Mouse (Mus musculus) heart, adult 2 months (tissue): ENCODE results near the gene Clasp1.

Experiments used
- CTCF ChIP-seq: fragments of 200-600 bp; IDR thresholded peaks from 2 replicates; pipeline ENCODE4 v1.8.1; 2022; ENCODE audit warnings: antibody characterized with exemption, mild to moderate bottlenecking, moderate library complexity
- EP300 ChIP-seq: fragments of 200-500 bp; IDR thresholded peaks from 2 replicates; pipeline ENCODE4 v1.6.1; 2011; ENCODE audit warnings: low read depth, low read length, control low read depth; ENCODE audit not compliant: insufficient read depth
- POLR2A ChIP-seq: fragments of 200-500 bp; IDR thresholded peaks from 2 replicates; pipeline ENCODE4 v1.6.1; 2011; ENCODE audit warnings: mild to moderate bottlenecking, low read depth, low read length, control low read depth; ENCODE audit not compliant: insufficient read depth

DNA sequence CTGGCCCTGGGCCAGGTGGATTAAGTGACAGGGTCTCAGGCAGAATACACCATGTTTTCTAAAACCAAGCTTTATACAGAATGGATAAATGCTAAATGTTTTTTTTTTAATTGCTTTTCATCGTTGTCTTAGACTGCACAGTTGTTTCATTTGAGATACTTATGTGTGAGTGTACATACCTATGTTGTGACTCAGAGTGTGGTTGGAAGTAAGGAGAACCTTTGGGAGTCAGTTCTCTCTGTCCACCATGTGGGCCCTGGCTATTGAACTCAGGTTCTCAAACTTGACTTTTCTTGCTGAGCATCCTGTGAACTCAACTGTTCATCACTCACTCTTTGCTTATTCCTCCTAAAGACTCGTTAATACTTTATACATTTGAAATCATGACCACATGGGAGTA, 58.3 kb downstream of the Clasp1 start:
- TF ChIP-seq CTCF (no peak), POLR2A (no peak), EP300 (no peak)
